In the genomic region with DNA sequence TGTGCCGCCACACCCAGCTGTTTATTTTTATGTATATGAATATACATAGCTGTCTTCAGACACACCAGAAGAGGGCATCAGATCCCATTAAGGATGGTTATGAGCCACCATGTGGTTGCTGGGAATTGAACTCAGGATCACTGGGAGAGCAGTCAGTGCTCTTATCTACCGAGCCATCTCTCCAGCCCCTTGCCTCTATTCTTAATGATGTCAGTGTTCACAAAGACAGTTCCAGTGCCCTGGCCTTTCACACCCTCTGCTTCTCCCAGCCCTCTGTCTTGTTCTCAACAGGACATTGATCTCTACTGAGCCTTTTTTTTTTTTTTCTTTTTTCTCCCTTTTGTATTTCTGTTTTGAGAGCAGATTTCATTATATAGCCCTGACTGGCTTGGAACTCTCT, we compare ENCODE assay signal across 25 mouse cellular contexts. TPM values are rescaled to one million over a fixed set of nuclear protein-coding genes. Genes with fewer than 3 reads are reported as not detected.
A peak's percentile ranks its signal among the peaks of the same experiment; 100 is the strongest.
DNase-seq lines count a peak whose midpoint lies in the region; ATAC-seq and TF ChIP-seq lines count a peak whose summit lies in the region.
"Had no signal": no experiment of that assay in that cellular context is flagged by ENCODE, and none has a peak within 500 bp of the region (broad histone marks: within the 10 kb centered on the region; RNA-seq: fewer than 3 reads in every experiment).

No protein-coding gene starts in this region.

- no peak overlapping the region for H3K4me3 ChIP-seq in intestine, postnatal 0 days (ENCODE audit: low read depth, low read length)
- no peak overlapping the region for H3K4me3 ChIP-seq in intestine, embryonic 15.5 days (replicated peaks)
- no peak overlapping the region for H3K4me3 ChIP-seq in macrophage (ENCODE audit: inconsistent target)
- H3K4me3 ChIP-seq in embryonic facial prominence, embryonic 10.5 days: no peak overlapping the region
- H3K4me3 ChIP-seq: hindbrain, embryonic 13.5 days had no signal

- no peak overlapping the region for H3K27ac ChIP-seq in intestine, postnatal 0 days (ENCODE audit: low read depth, low read length)
- H3K27ac ChIP-seq in intestine, embryonic 15.5 days: no peak overlapping the region
- peak overlapping the region; percentile 100 for H3K27ac ChIP-seq in macrophage
- H3K27ac ChIP-seq in embryonic facial prominence, embryonic 10.5 days (replicated peaks): no peak overlapping the region
- H3K27ac ChIP-seq: hindbrain, embryonic 13.5 days had no signal

- peak; percentile 37 for DNase-seq in ES-CJ7 (ENCODE audit: low read depth, low spot score)
- peak; percentile 57 for DNase-seq in ZHBTc4 (ENCODE audit: low read depth, low spot score)
- no peak for DNase-seq in left cerebral cortex, adult 18-20 months (ENCODE audit: low spot score in 2 of 2)
- DNase-seq in embryonic facial prominence, embryonic 10.5 days (ENCODE audit: low spot score): no peak
- no peak for DNase-seq in frontal cortex, postnatal 25 days (ENCODE audit: low spot score in 2 of 2)
- DNase-seq: adrenal gland, adult 2 months; adrenal gland, postnatal 14 days; cerebellum, adult 11-12 months; cerebellum, adult 8-10 months; cerebellum, postnatal 10 days; cerebellum, postnatal 36 days; embryo, embryonic 11 days; forebrain, postnatal 0 days; gastrocnemius, postnatal 25 days; kidney, adult 11 months had no signal

- ATAC-seq in intestine, postnatal 0 days: no peak
- ATAC-seq in intestine, embryonic 15.5 days: no peak
- ATAC-seq: forebrain, embryonic 14.5 days; forebrain, postnatal 0 days; hindbrain, embryonic 16.5 days had no signal

- no peaks in the 10 kb centered on the region for H3K27me3 ChIP-seq in intestine, postnatal 0 days (replicated peaks; ENCODE audit: control insufficient read depth, insufficient read depth, low read length)
- H3K27me3 ChIP-seq in intestine, embryonic 15.5 days (replicated peaks): no peaks in the 10 kb centered on the region
- no peaks in the 10 kb centered on the region for H3K27me3 ChIP-seq in embryonic facial prominence, embryonic 10.5 days (replicated peaks; ENCODE audit: low read depth, poor library complexity, severe bottlenecking)
- H3K27me3 ChIP-seq: hindbrain, embryonic 13.5 days had no signal

- 0 out of 2 replicates have a peak, but pooled peaks have one; percentile 8 for TF ChIP-seq CTCF in intestine, postnatal 0 days (IDR thresholded peaks at IDR 0.05; ENCODE audit: low read depth)

- H3K9me3 ChIP-seq in intestine, postnatal 0 days (ENCODE audit: control insufficient read depth): no peaks in the 10 kb centered on the region
- no peaks in the 10 kb centered on the region for H3K9me3 ChIP-seq in intestine, embryonic 15.5 days
- no peaks in the 10 kb centered on the region for H3K9me3 ChIP-seq in embryonic facial prominence, embryonic 10.5 days
- H3K9me3 ChIP-seq: hindbrain, embryonic 13.5 days had no signal

- no peak overlapping the region for H3K4me2 ChIP-seq in intestine, postnatal 0 days (replicated peaks; ENCODE audit: low read depth)
- H3K4me2 ChIP-seq in intestine, embryonic 15.5 days (replicated peaks): no peak overlapping the region
- H3K4me2 ChIP-seq: heart, embryonic 11.5 days; hindbrain, embryonic 13.5 days had no signal

- H3K9ac ChIP-seq in intestine, postnatal 0 days (ENCODE audit: low read depth, low read length): no peak overlapping the region
- no peak overlapping the region for H3K9ac ChIP-seq in intestine, embryonic 15.5 days
- H3K9ac ChIP-seq: forebrain, postnatal 0 days; hindbrain, embryonic 13.5 days had no signal

- H3K79me2 ChIP-seq in macrophage (ENCODE audit: inconsistent target): peaks cover 75% of the 10 kb centered on the region

- peaks cover 67% of the 10 kb centered on the region for H3K36me3 ChIP-seq in intestine, postnatal 0 days (ENCODE audit: control insufficient read depth, insufficient read depth)
- H3K36me3 ChIP-seq in intestine, embryonic 15.5 days: peaks cover 60% of the 10 kb centered on the region
- H3K36me3 ChIP-seq in macrophage (ENCODE audit: inconsistent target): peaks cover 55% of the 10 kb centered on the region
- H3K36me3 ChIP-seq in embryonic facial prominence, embryonic 10.5 days (replicated peaks): peaks cover 99% of the 10 kb centered on the region

- no peaks in the 10 kb centered on the region for H3K4me1 ChIP-seq in intestine, postnatal 0 days (replicated peaks; ENCODE audit: control insufficient read depth, insufficient read depth, low read length)
- no peaks in the 10 kb centered on the region for H3K4me1 ChIP-seq in intestine, embryonic 15.5 days (replicated peaks)
- peaks cover 10% of the 10 kb centered on the region; the same call in 1 of the 2 replicates for H3K4me1 ChIP-seq in embryonic facial prominence, embryonic 10.5 days
- H3K4me1 ChIP-seq: hindbrain, embryonic 13.5 days had no signal

- WGBS in intestine, postnatal 0 days: 86% methylated on average over 2 of the region's 2 CpGs
- 80% methylated on average over 2 of the region's 2 CpGs for WGBS in intestine, embryonic 15.5 days
- WGBS in macrophage (ENCODE audit: missing documents): 92% methylated on average over 1 of the region's 2 CpGs
- 81% methylated on average over 2 of the region's 2 CpGs for WGBS in embryonic facial prominence, embryonic 10.5 days

RNA-seq across cellular contexts. Expression of a gene that starts 35.4 kb away (rescaled TPM):
- polyA plus RNA-seq in intestine, postnatal 0 days (2015; fragmentation: Nextera tagmentation; extraction: Ambion mirVana): 28.9 and 33.4 TPM in 2 replicates
- 67.2 and 77.1 TPM in 2 replicates for polyA plus RNA-seq in intestine, embryonic 15.5 days (2015; fragmentation: Nextera tagmentation; extraction: Ambion mirVana)
- 1,000 to 10,000 TPM in 10 of 26 experiments, 100 to 1,000 TPM in 16; 161 to 1,849 (median 957) TPM for total RNA-seq in macrophage (2018; cell fraction: chromatin; rRNA removed)
- 100 to 1,000 TPM; 187 to 924 (median 416) TPM for total RNA-seq in macrophage (2018; cell fraction: cytosol; rRNA removed)
- total RNA-seq in macrophage (2018; cell fraction: nucleus; rRNA removed): 1,000 to 10,000 TPM in 20 of 26 experiments, 100 to 1,000 TPM in 6; 439 to 3,096 (median 1,237) TPM
- polyA plus RNA-seq in macrophage (2018): 315 to 785 TPM (median 440 TPM) in 3 replicates
- 100 to 1,000 TPM; 264 to 276 TPM for total RNA-seq in left cerebral cortex, adult 18-20 months (2021)
- 66.6 and 70.6 TPM in 2 replicates for polyA plus RNA-seq in embryonic facial prominence, embryonic 10.5 days (2016; fragmentation: Nextera tagmentation; extraction: Ambion mirVana)

RNA-seq across cellular contexts. Expression of a gene that starts 51.2 kb away (rescaled TPM):
- 2.9 and 4.5 TPM in 2 replicates for polyA plus RNA-seq in intestine, postnatal 0 days (2015; fragmentation: Nextera tagmentation; extraction: Ambion mirVana)
- polyA plus RNA-seq in intestine, embryonic 15.5 days (2015; fragmentation: Nextera tagmentation; extraction: Ambion mirVana): 4.9 and 5.7 TPM in 2 replicates
- total RNA-seq in macrophage (2018; cell fraction: chromatin; rRNA removed): not detected
- not detected for total RNA-seq in macrophage (2018; cell fraction: cytosol; rRNA removed)
- under 1 TPM in 2 of 26 experiments, not detected in 24; 0.48 to 0.69 TPM for total RNA-seq in macrophage (2018; cell fraction: nucleus; rRNA removed)
- not detected in 3 replicates for polyA plus RNA-seq in macrophage (2018)
- total RNA-seq in left cerebral cortex, adult 18-20 months (2021): 1 to 10 TPM; 7.6 to 8.3 TPM
- polyA plus RNA-seq in embryonic facial prominence, embryonic 10.5 days (2016; fragmentation: Nextera tagmentation; extraction: Ambion mirVana): 5.2 and 9.7 TPM in 2 replicates
- total RNA-seq: hematopoietic stem cell, adult 5-6 weeks; MEL had no signal
- polyA plus RNA-seq: inflammation-experienced regulatory T-cells, adult 6 months had no signal

RNA-seq across cellular contexts. Expression of a gene that starts 57.2 kb away (rescaled TPM):
- 27.1 and 29.2 TPM in 2 replicates for polyA plus RNA-seq in intestine, postnatal 0 days (2015; fragmentation: Nextera tagmentation; extraction: Ambion mirVana)
- 37.7 and 39.9 TPM in 2 replicates for polyA plus RNA-seq in intestine, embryonic 15.5 days (2015; fragmentation: Nextera tagmentation; extraction: Ambion mirVana)
- total RNA-seq in macrophage (2018; cell fraction: chromatin; rRNA removed): 100 to 1,000 TPM; 187 to 439 (median 329) TPM
- total RNA-seq in macrophage (2018; cell fraction: cytosol; rRNA removed): 100 to 1,000 TPM; 105 to 151 (median 131) TPM
- total RNA-seq in macrophage (2018; cell fraction: nucleus; rRNA removed): 100 to 1,000 TPM; 141 to 357 (median 222) TPM
- 122 to 141 TPM (median 128 TPM) in 3 replicates for polyA plus RNA-seq in macrophage (2018)
- 10 to 100 TPM; 15.9 to 17.8 TPM for total RNA-seq in left cerebral cortex, adult 18-20 months (2021)
- 10.4 and 11.5 TPM in 2 replicates for polyA plus RNA-seq in embryonic facial prominence, embryonic 10.5 days (2016; fragmentation: Nextera tagmentation; extraction: Ambion mirVana)

Comparison
In these comparisons a context has a peak if more than half of its experiments do, and no peak if none do; other contexts are left out.
1. DNase-seq: peak in ES-CJ7 (single experiment) and ZHBTc4 (single experiment); none in left cerebral cortex, adult 18-20 months (0 of 2), embryonic facial prominence, embryonic 10.5 days (single experiment) and frontal cortex, postnatal 25 days (0 of 2).